Mouse (Mus musculus): ENCODE measurements at regions not wholly inside any gene's neighbourhood (a gene's known extent, or its start where the extent isn't known, plus 50 kb on each side); places are given as distances from the start of the nearest gene placed in this dataset.
A peak's percentile ranks its signal among the peaks of the same experiment; 100 is the strongest.

GRCm38 (mm10) chr2:128229730-128230129 is 103.9 kb downstream of the Bcl2l11 start:
- in situ Hi-C loops (cut with MboI; ENCODE audit: low pct_ligation_motif_present, low pct_unique_long_range_greater_than_20kb, low sequenced_read_pairs): no loop called here
- no peak overlapping the region for H3K4me2 ChIP-seq (ENCODE audit: insufficient read depth, low read depth, poor library complexity, severe bottlenecking)
- H3K4me1 ChIP-seq (ENCODE audit: control insufficient read depth in 1 of 2, insufficient read depth in 2 of 2): peaks cover 3 to 29% of the 10 kb centered on the region in 2 experiments; a peak in 3 of 4 replicates
- no peaks in the 10 kb centered on the region for H3K27me3 ChIP-seq (replicated peaks)
- dilution Hi-C loops (cut with MboI; ENCODE audit: extremely low pct_ligation_motif_present, extremely low pct_unique_long_range_greater_than_20kb, low sequenced_read_pairs): no loop called here
- no peak overlapping the region for H3K9ac ChIP-seq (ENCODE audit: insufficient read depth, low read depth)
- no peaks in the 10 kb centered on the region for H3K79me2 ChIP-seq (replicated peaks; ENCODE audit: control insufficient read depth, extremely low read depth, insufficient read depth, poor library complexity, severe bottlenecking)
- no peak overlapping the region for H3K27ac ChIP-seq (ENCODE audit: insufficient read depth, low read depth)
- DNase-seq (ENCODE audit: extremely low read depth): no peak
- H3K4me3 ChIP-seq (replicated peaks in 1 of 3; ENCODE audit: low read depth in 2 of 3, low read length in 2 of 3, poor library complexity in 1 of 3): no peak overlapping the region
- TF ChIP-seq SIN3A (IDR thresholded peaks at IDR 0.05; ENCODE audit: low read length) (no peak), EP300 (IDR thresholded peaks at IDR 0.05; ENCODE audit: low read length) (no peak), CHD1 (IDR thresholded peaks at IDR 0.05; ENCODE audit: low read depth, low read length) (no peak), NELFE (IDR thresholded peaks at IDR 0.05; ENCODE audit: low read depth, low read length) (no peak), UBTF (IDR thresholded peaks at IDR 0.05; ENCODE audit: low read depth, low read length) (no peak), ETS1 (conservative IDR thresholded peaks at IDR 0.05; ENCODE audit: low read depth, low read length) (no peak), JUN (IDR thresholded peaks at IDR 0.05; ENCODE audit: insufficient read depth, low read depth, low read length) (no peak)
- H3K36me3 ChIP-seq (replicated peaks in 1 of 2; ENCODE audit: control insufficient read depth in 1 of 2, insufficient read depth in 1 of 2, low read length in 1 of 2): no peaks in the 10 kb centered on the region
- peaks cover 2% of the 10 kb centered on the region for H3K9me3 ChIP-seq (replicated peaks; ENCODE audit: low read length)

DNA sequence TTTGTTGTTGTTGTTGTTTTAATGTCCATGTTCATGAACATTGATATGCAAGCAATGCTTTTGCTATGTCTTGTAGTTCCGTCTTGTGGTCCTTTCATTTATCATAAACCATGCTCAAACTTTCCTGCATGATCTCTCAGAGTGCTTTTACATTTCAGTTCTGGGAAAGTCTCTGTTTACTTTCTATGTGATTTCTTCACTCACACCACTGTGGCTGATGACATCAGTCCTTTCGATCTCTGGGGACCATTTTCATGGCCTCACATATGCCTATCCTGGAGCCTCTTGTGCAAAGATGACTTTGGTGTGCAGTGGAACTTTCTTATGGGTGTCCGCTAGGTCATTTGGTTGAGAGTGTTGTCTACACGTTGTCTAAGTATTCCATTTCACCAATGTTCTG is 105.1 kb downstream of the Bcl2l11 start:
- in situ Hi-C loops (cut with MboI; ENCODE audit: low pct_ligation_motif_present, low pct_unique_long_range_greater_than_20kb, low sequenced_read_pairs) (no loop called here), dilution Hi-C loops (cut with MboI; ENCODE audit: extremely low pct_ligation_motif_present, extremely low pct_unique_long_range_greater_than_20kb, low sequenced_read_pairs) (no loop called here)
- no peak overlapping the region for H3K9ac ChIP-seq (ENCODE audit: insufficient read depth, low read depth)
- no peak overlapping the region for H3K4me3 ChIP-seq (replicated peaks in 1 of 3; ENCODE audit: low read depth in 2 of 3, low read length in 2 of 3, poor library complexity in 1 of 3)
- H3K79me2 ChIP-seq (replicated peaks; ENCODE audit: control insufficient read depth, extremely low read depth, insufficient read depth, poor library complexity, severe bottlenecking): no peaks in the 10 kb centered on the region
- TF ChIP-seq MEF2A (IDR thresholded peaks at IDR 0.05; ENCODE audit: borderline replicate concordance, low read depth, low read length) (peak; percentile 38; the same call in 1 of the 2 replicates), BHLHE40 (IDR thresholded peaks at IDR 0.05; ENCODE audit: low read depth, low read length) (peak; percentile 75), JUN (IDR thresholded peaks at IDR 0.05; ENCODE audit: insufficient read depth, low read depth, low read length) (peak; percentile 28; the same call in 1 of the 2 replicates), EP300 (IDR thresholded peaks at IDR 0.05; ENCODE audit: low read length) (peak; percentile 50; the same call in 1 of the 2 replicates), RCOR1 (conservative IDR thresholded peaks at IDR 0.05; ENCODE audit: low read depth, low read length) (no peak), SIN3A (IDR thresholded peaks at IDR 0.05; ENCODE audit: low read length) (peak; percentile 15; the same call in 1 of the 2 replicates), ETS1 (conservative IDR thresholded peaks at IDR 0.05; ENCODE audit: low read depth, low read length) (peak; percentile 60; the same call in 1 of the 2 replicates), HCFC1 (IDR thresholded peaks at IDR 0.05; ENCODE audit: low read depth, low read length) (no peak), SMC3 (IDR thresholded peaks at IDR 0.05; ENCODE audit: low read depth, low read length) (no peak), JUND (conservative IDR thresholded peaks at IDR 0.05; ENCODE audit: low read depth, low read length) (peak; percentile 18; the same call in 1 of the 2 replicates), TCF12 (IDR thresholded peaks at IDR 0.05; ENCODE audit: low read depth, low read length) (peak; percentile 29; the same call in 1 of the 2 replicates)
- H3K27ac ChIP-seq (ENCODE audit: insufficient read depth, low read depth): no peak overlapping the region
- no peaks in the 10 kb centered on the region for H3K27me3 ChIP-seq (replicated peaks)
- no peaks in the 10 kb centered on the region for H3K9me3 ChIP-seq (replicated peaks; ENCODE audit: low read length)
- peak overlapping the region; percentile 47 for H3K4me2 ChIP-seq (ENCODE audit: insufficient read depth, low read depth, poor library complexity, severe bottlenecking)
- peaks cover 3 to 29% of the 10 kb centered on the region in 2 experiments; a peak in 3 of 4 replicates for H3K4me1 ChIP-seq (ENCODE audit: control insufficient read depth in 1 of 2, insufficient read depth in 2 of 2)
- DNase-seq (ENCODE audit: extremely low read depth): peak; percentile 44
- H3K36me3 ChIP-seq (replicated peaks in 1 of 2; ENCODE audit: control insufficient read depth in 1 of 2, insufficient read depth in 1 of 2, low read length in 1 of 2): no peaks in the 10 kb centered on the region

Measured in CH12.LX (cell line).